Mouse (Mus musculus): ENCODE data around the gene Lrmp. TPM values are rescaled to one million over a fixed set of nuclear protein-coding genes. Genes with fewer than 3 reads are reported as not detected.
"Not testable (repeated sequence)": the region's sequence is repeated elsewhere in the genome, so short reads cannot be mapped to it uniquely, and the experiment has no call there.

Lrmp gene
- total RNA-seq, 1 experiment from 2014 or later = 4.9 TPM

- no peak for DNase-seq
These were observed 11.1 kb upstream of the Lrmp start for GRCm38 (mm10) chr6:145104241-145104939.

GRCm38 (mm10) chr6:145105439-145105838 is 10.0 kb upstream of the Lrmp start:
- no peak for DNase-seq

- DNase-seq = no peak
These were observed 9.2 kb upstream of the Lrmp start for GRCm38 (mm10) chr6:145106163-145106842.

- DNase-seq = no peak
These were observed 4.7 kb upstream of the Lrmp start for GRCm38 (mm10) chr6:145110786-145111185.

GRCm38 (mm10) chr6:145112865-145113264 is 2.6 kb upstream of the Lrmp start:
- peak; percentile 23 for DNase-seq

- no peak for DNase-seq
These were observed 892 bp upstream of the Lrmp start for GRCm38 (mm10) chr6:145114561-145114960.

GRCm38 (mm10) chr6:145116098-145116672 is 732 bp downstream of the Lrmp start:
- DNase-seq = no peak

GRCm38 (mm10) chr6:145120086-145120485 is 4.6 kb downstream of the Lrmp start:
- no peak for DNase-seq

- DNase-seq = no peak
These were observed 5.5 kb downstream of the Lrmp start for GRCm38 (mm10) chr6:145120787-145121589.

GRCm38 (mm10) chr6:145121590-145122420 is 6.4 kb downstream of the Lrmp start:
- no peak for DNase-seq

- no peak for DNase-seq
These were observed 7.1 kb downstream of the Lrmp start for GRCm38 (mm10) chr6:145122423-145123059.

GRCm38 (mm10) chr6:145123136-145124060 is 7.9 kb downstream of the Lrmp start:
- DNase-seq = no peak

GRCm38 (mm10) chr6:145124621-145125020 is 9.2 kb downstream of the Lrmp start:
- DNase-seq = no peak

- peak; percentile 9 for DNase-seq
These were observed 10.2 kb downstream of the Lrmp start for GRCm38 (mm10) chr6:145125591-145126113.

- DNase-seq = no peak
These were observed 12.2 kb downstream of the Lrmp start for GRCm38 (mm10) chr6:145127652-145128051.

- no peak for DNase-seq
These were observed 14.1 kb downstream of the Lrmp start for GRCm38 (mm10) chr6:145129563-145129962.

GRCm38 (mm10) chr6:145131991-145132390 is 16.5 kb downstream of the Lrmp start:
- no peak for DNase-seq

GRCm38 (mm10) chr6:145132969-145133368 is 17.5 kb downstream of the Lrmp start:
- DNase-seq = not testable (repeated sequence)

GRCm38 (mm10) chr6:145135295-145135694 is 19.8 kb downstream of the Lrmp start:
- DNase-seq = no peak

- no peak for DNase-seq
These were observed 20.4 kb downstream of the Lrmp start for GRCm38 (mm10) chr6:145135804-145136203.
